Mouse (Mus musculus): ENCODE measurements around the gene Mvp.

Gene Mvp

DNA sequence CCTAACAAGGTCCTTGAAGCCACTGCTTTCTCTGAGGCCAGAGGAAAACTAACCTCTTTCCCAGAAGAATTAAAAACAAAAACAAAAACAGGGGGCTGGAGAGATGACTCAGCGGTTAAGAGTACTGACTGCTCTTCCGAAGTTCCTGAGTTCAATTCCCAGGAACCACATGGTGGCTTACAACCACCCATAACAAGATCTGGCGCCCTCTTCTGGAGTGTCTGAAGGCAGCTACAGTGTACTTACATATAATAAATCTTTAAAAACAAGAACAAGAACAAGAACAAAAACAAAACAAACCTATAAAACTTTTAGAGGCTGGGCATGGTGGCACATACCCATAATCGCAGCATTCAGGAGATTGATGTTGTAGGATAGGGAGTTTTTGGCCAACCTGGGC, 18.0 kb downstream of the Mvp start:
- in situ Hi-C loops (cut with MboI): no loop called here

DNA sequence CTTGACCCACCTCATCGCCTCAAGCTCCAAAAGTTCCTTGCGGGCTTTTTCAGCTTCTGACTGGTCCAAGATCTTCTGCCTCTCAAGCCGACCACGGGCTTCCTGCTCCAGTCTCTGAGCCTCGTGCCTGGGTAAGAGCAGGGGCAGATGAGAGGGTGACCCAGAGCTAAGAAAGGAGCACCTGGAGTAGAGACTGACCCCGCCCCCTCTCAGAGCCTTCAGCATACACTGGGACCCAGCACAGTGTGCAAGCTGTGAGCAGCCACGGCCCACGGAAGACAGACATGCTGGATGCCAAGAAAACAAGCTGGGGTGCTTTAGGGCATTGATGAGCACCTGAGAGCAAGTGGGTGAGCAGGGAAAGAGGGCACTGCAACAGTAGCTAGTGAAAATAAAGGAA, 25.6 kb downstream of the Mvp start:
- in situ Hi-C loops (cut with MboI): no loop called here

DNA sequence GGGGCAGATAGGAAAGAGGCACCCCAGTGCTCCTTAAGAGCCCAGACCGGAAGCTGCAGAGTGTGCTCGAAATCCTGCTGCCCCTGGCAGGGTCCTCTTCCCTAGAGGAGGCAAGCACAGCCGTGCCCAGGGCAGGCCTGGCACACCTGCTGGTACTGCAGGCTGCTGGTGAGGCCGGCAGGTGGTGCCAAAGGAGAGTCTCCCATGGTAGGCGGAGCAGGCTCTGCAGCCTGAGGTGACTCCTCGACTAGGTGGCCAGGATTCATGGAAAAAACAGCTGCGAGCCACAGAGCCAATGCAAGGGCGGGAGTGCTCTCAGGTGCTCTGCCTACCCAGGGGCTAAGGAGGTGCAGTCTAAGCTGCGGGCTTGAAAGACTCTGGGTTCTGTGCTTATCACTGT, 28.1 kb downstream of the Mvp start:
- in situ Hi-C loops (cut with MboI): no loop called here

DNA sequence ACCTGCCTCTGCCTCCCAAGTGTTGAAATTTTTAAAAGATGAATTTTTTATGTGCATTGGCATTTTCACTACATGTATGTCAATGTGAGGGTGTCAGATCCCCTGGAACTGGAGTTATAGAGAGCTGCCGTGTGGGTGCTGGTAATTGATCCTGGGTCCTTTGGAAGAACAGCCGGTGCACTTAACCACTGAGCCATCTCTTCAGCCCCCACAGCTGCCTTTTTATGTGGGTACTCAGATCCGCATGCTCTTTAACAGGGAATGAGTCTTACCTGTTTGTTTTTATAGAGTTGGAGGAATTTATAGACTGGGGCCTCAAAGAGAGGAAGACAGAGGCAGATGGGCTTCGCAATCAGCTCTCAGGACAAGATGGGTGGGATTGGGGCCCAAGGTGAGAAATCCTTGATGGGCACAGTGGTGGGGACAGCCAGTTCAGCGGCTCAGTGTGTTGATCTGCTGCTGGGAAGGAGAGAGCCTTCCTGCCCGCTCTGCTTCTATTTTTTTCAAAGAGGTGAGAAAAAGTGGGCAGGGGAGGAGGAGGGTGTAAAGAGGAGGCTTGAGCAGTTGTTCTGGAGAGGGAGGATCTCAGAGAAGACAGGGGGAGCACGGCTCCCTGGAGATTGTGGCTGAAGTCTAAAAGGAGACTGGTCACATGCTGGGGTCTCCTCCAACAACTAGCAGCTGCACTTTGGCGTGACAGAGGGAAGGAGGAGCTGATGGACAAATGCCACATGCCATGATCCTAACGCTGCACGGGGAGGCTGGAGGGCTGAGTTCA, 29.6 kb downstream of the Mvp start:
- in situ Hi-C loops (cut with MboI): no loop called here

DNA sequence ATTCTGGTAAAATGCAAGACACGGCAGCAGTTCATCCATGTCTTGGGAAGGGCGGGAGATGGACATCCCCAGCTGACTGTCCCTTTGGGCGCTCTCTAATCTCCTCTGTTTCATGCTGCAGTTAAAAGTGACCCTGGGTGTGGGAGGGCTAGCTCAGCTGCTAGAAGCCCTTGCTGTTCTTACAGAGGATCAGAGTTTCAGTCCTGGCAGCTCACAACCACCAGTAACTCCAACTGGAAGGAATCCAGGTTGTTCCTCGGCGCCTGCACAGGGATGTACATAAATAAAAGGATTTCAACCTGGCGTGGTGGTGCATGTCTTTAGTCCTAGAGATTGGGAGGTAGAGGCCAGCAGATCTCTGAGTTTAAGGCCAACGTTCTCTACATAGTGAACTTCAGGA, 31.3 kb downstream of the Mvp start:
- in situ Hi-C loops (cut with MboI): no loop called here

DNA sequence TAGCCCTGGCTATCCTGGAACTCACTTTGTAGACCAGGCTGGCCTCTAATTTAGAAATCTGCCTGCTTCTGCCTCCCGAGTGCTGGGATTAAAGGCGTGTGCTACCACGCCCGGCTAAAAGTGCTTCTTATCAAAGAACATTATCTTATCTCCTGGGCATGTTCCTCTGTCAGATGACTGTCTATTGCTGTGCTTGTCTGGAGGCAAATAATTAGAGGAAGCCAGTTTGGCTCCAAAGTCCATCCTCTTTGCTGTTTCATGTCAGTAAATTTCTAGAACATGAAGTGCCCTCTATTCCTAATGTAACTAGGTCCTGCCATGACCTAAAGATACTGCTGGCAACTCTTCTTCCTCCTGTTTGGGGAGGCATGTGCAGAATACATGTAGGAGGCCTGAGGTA, 32.4 kb downstream of the Mvp start:
- in situ Hi-C loops (cut with MboI): no loop called here

DNA sequence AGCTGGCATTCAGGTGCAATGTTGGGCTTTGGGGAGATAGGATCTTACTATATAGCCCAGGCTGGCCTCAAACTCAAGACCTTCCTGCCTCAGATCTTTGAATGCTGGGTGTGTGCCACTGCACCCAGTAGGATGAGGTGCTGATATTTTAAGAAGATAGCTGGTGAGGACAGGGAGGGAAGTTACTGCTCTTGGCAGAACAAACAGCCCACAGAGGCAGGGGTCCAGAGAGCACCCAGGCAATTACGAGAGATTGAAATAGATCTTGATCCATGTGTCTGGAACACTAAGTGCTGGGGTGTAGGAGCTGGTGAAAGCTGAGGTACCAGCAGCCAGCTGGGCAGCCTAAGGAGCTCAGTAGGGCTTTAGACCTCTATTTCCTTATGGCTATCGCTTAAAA, 32.8 kb downstream of the Mvp start:
- in situ Hi-C loops (cut with MboI): no loop called here

DNA sequence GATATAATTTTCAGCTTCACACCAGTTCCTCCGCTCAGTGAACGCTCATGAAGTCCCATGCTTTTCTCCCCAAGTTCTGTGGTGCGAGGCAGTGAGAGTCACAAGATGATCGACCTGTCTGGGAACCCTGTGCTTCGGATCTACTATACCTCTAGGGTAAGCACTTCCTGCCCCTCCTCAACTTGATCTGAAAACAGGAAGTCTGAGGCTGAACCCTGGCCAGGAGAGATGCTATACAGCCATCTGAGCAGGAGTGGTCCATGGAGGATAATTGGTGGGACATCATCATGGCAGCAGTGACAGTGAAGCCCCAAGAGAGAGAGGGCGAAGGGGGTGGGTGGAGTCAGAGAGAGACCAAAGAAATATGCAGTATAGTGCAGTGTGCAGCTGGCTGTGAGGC, 35.6 kb downstream of the Mvp start:
- in situ Hi-C loops (cut with MboI): no loop called here

DNA sequence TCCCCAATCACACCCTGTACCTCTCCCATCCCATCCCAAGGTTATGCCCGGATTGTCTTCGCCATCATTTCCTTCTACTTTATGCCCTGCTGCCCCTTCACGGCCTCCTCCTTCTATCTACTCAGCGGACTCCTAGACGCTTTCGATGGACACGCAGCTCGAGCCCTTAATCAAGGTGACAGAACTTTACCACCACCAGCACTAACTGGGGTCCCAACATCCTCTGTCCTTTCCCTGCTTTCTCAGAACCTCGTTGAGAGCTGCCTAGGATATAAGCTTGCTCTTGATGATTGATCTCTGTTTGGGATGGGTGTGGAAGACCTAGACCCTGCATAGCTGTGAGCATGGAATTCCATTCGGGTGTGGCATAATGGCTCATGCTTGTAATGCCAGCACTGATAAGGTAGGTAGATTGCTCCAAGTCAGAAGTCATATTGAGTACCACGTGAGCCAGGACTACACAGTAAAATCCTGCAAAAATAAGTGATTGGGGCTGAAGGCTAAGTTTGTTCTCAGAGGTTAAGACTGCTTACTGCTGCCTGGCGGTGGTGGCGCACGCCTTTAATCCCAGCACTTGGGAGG, 37.5 kb downstream of the Mvp start:
- in situ Hi-C loops (cut with MboI): no loop called here

DNA sequence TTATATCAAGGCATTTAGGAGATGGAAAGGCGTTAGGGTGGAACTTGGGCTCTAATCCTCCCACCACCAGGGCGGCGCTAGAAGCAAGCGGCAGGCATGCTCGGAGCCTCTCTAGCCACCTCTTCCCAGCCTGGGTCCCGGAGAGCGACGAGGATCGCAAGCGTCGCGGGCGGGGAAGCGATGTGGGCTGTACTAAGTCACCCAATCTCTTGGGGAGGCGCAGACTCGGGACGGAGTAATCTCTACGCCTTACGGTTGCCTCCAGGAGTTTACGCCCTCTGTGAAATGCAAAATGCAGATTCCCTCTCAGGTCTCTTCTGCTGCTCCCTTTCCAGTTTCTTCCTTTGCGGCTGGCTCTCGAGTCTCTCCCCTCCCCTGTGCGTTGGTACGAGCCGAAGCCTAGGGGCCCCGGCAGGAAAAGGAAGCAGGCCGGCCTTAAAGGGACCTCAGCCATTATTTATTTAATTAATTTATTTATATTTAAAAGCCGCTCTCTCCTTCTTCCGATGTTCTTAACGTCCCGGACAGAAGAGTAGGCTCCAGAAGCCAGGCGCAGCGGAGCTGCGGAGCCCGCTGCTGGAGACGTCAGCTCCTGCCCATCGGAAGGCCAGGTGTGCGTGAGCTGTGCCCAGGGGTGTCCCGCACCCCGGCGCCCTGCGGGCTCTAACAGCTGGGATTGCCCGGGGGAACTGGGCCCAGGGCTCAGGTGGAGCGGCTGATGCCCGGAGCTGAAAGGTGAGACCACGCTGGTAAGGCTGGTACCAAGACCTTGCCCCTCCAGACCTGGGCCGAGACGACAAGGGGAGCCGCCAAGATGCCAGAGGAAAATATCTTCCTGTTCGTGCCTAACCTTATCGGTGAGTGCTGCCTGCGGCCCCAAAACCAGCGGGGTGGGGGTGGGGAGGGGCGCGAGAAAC, 38.2 kb downstream of the Mvp start, which contains the start of gene Cdiptos:
Cdiptos (minus strand) TSS at position 149 of the 917 bp plus-strand sequence.
- in situ Hi-C loops (cut with MboI): no loop called here

DNA sequence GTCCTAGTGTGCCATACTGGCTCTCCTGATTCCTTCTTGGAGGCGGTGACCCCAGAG, 38.7 kb downstream of the Mvp start, which contains the start of gene Cdipt:
Cdipt (plus strand) TSS at position 22 of the 57 bp plus-strand sequence.
- in situ Hi-C loops (cut with MboI): no loop called here

DNA sequence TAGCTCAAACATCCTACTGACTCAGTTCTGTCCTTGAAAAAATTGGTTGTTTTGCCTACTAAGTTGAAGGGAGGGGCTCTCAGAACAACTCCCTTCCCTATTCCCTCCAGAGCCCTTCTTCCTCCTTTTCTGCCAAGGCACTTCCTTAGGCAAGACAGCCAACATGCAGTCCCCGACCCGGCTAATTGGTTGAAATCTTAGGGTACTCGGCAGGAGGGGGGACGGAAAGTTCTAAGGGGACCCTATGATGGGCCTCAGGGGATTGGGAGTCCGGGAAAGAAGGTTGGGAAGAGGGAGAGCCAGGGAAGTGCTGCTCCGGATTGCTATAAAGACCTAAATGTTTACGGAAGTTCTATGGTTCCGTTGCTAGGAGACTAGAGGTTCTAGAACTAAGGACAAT, 38.9 kb downstream of the Mvp start:
- in situ Hi-C loops (cut with MboI): no loop called here

DNA sequence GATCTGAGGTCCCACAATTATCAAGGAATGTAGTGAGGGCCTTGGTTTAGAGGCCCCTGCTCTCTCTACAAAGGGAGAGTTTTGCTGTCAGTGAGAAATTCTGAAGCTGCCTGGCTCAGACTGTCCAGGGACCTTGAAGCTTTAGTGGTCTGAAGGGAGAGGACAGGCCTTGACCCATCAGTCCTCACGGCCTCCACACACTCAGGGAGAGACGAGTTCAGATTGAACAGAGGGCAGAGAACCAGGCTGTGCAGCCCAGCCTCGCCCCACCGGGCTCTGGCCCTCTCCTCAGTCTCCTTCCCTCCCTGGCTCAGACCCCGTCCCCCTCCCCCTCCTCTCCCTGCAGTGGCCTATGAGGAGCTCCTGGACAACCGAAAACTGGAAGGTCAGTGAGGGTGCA, 47.1 kb downstream of the Mvp start:
- in situ Hi-C loops (cut with MboI): no loop called here

DNA sequence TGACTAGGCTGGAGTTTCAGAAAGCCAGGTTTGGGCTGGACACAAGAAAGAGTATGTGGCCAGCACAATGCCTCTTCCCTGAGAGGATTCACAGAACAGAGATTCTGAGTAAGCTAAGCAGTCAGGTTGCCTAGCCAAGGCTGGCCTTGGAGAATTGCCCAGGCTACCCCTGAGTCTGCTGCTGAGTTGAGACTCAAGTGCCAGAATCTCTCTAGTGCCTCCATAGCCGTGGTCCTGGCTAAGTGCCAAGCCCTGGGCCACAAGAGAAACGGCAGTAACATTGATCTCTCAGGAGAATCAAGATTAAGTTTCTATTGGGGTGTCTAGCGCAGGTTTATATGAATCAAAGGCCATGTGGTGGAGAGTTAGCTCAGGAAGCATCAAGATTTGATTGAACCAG, 48.9 kb downstream of the Mvp start:
- in situ Hi-C loops (cut with MboI): no loop called here

DNA sequence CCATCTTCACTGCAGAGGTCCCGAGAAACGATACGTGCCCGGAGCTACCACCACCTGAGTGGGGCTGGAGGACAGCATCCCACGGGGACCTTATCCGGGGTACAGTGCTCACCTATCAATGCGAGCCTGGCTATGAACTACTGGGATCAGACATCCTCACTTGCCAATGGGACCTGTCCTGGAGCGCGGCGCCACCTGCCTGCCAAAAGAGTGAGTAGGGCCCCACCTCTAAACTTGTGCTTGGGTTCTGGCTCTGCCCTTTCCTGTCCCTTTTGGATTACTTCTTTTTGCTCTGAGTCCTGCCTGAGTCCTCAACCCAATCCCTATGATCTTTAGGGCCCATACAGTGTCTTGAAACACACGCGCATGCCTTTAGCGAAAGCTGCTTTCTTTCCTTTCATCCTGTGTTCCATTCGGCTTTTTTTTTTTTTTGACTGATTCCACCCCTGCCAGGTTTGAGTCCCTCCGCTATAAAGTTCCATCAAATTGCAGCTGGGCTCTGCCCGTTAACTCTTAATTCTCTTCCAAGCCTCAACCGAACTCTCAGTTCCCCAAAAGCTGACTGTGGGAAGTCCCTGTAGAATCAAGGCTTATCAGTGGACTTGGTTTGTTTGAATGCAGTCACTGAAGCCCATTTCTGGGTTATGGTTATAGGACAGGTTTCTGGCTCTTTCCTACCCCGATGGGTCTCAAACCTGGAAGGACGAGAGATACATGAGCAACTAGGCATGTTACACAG, 50.7 kb downstream of the Mvp start:
- in situ Hi-C loops (cut with MboI): no loop called here

DNA sequence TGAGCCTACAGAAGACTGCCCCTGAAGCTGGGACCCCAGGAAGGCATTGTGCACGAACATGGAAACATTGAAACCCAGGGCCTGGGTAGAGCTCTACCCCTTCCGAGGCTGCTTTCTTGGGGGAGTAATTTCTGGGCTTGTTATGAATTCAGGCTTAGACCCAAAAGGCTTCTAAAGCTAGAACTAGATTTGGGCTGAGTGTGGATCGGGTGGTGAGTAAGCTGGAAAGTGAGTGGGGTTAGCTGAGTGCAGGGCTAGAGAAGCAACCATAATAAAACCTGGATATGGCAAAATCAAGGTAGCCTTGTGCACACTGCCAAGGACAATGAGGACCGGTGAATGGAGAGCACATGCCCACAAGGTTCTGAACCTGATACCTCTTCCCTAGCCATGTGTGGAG, 52.5 kb downstream of the Mvp start:
- in situ Hi-C loops (cut with MboI): no loop called here

DNA sequence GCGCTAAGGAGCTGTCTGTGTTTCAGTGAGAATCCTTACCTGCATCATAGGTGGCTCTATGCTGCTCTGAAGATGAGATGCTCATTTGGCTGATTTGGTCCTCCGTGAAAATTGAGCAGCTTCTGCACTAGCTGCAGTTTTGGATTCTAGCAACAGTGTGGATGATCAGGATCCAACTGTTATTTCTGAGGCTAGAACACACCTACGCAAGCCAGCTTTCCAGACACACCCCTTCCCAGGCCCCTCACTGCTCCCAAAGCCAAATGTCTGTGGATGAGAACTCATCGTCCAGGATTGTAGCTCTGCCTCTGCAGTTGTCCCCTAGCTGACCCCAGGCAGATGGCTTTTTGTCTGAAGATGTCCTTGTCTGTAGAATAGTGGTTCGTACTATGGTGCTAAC, 53.3 kb downstream of the Mvp start:
- in situ Hi-C loops (cut with MboI): no loop called here

DNA sequence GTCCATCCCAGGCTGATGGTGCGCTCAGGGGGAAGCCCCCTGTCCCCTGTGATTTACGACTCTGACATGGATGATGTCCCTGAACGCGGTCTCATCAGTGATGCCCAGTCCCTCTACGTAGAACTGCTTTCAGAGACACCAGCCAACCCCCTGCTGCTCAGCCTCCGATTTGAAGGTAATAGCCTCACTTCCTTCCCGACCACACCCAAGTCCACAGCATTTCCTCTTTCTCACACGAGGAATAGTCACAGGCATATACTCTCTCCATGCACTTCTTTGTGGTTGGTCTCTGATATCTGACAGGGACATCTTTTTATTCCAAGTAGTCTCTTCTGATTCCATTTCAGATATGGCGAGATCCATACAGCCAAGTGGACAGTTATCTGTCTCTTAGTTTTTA, 54.6 kb downstream of the Mvp start:
- in situ Hi-C loops (cut with MboI): no loop called here

DNA sequence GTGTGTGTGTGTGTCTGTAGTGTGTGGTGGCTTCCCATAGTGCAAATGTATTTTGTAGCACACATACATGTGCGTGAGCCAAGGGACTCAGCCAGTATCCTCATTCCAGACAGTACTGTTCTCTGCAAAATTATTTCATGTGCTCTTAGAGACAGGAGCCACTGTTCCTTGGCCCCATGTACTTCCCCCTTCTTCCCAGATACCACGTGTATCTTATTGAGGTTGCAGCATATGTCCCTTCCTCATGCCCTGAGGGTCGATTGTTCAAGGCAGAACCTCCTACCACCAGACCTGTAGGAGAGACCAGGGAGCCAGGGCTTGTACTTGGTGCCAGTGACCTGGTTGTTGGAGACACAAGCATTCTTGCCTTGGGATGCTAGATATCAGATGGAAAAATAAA, 59.3 kb downstream of the Mvp start:
- in situ Hi-C loops (cut with MboI): no loop called here

DNA sequence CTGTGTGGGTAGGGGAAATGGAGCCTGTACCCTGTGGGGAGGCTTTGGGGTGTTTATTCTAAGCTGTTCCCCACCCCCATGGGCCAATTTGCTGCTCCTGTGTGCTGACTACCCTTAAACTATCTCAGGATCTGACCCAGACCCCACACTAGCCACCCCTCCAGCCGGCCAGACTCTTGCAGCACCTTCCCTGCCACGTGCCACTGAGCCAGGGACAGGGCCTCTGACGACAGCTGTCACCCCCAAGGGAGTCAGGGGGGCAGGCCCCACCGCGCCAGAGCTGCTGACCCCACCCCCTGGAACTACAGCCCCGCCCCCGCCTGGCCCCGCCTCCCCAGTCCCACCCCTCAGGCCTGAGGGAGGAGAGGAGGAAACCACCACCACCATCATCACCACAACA, 61.8 kb downstream of the Mvp start:
- in situ Hi-C loops (cut with MboI): no loop called here

DNA sequence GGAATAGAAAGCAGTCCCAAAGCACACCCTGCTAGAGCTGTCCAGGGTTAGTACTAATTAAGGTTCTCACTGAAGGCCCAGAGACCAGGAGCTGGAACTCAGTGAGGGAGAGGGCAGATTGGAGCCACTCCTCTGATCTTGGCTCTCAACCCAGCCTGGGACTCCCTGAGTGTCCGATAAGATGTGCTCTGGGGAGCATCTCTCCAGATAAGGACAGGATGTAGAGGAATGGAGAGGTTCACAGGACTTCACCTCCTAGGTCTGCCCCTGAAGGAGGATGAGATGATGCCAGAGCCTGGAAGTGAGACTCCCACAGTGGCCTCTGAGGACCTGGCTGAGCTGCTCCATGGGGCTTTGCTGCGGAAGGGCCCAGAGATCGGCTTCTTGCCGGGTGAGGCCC, 62.7 kb downstream of the Mvp start:
- in situ Hi-C loops (cut with MboI): no loop called here

DNA sequence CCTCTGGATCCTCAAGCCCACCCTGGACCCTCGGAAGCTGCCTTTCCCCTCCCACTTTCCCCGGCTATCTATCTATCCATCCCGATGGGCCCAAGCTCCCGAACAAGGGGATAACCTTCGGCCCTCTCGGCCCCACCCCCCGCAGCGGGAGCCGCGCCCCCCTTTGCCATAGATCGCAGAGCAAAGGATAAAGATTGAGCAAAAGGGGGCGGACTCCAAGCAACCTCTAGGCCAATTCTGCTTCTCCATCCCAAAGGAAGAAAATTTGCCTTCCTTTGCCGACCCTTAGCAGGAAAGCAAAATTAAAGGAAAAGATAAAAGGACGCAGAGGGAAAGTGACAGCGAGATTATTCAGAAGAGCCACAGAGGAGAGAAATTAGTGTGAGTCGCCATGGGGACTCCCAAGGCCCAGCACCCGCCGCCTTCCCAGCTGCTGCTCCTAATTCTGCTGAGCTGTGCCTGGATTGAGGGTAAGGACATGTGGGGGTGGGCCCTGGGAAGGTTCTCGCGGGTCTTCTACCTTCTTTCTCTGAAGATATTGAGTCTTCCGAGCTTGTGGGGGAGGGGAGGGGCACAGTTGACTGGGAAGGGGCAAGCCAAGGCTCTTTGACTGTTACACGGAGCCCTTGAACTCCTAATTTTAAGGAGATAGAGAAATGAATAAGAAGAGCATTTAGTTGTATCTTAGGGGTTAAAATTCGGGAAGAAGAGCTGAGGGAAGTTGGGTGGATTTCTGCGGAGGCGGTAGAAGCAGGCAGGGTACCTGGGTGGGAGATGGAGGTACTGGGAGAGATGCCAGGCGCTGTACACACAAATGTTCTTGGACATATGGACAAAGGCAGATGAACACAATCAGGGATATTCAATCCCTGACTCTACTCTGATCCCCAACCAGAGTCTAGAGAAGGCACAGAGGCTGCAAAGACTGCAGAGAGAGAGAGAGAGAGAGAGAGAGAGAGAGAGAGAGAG, 63.5 kb downstream of the Mvp start:
- in situ Hi-C loops (cut with MboI): no loop called here
